Mouse (Mus musculus): ENCODE measurements around the gene Gab1.

Gab1 gene

DNA sequence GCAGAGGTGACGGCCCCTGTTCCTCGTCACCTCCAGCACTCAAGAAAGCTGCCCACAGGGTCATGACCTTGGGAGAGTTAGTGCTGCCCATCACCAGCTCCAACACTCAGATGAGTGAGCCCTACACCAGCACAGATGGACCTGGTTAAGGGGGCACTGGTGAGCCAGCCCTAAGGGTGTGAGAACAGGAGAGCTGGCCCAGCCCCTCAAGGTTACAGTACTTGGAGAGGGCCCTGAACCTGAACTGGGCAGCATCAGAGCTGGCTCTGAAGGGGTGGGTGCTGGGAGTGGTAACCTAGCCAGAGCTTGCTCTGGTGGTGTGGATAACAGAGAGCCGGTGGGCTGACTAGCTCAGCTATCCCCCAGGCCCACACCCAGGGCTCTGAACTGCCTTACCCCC is 37.8 kb downstream of the Gab1 start:
- no peak for DNase-seq

DNA sequence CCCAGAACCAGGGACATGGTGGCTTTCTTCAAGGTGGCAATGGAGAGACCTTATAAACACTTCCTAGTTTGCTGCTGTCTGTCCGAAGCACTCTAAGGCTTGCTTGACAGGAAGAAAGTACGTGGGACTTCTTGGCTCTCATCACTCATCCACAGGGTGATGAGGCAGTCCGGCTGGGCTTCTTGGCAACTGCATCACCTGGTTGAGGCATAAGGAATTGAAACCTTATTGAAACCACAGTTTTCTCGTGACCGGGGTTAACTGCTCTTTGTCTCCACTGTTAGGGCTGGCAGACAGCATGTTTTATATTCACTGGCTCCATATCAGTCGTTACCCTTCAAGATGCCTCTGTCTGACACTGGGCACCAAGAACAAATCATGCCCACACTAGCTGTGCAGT is 40.2 kb downstream of the Gab1 start:
- no peak for DNase-seq

DNA sequence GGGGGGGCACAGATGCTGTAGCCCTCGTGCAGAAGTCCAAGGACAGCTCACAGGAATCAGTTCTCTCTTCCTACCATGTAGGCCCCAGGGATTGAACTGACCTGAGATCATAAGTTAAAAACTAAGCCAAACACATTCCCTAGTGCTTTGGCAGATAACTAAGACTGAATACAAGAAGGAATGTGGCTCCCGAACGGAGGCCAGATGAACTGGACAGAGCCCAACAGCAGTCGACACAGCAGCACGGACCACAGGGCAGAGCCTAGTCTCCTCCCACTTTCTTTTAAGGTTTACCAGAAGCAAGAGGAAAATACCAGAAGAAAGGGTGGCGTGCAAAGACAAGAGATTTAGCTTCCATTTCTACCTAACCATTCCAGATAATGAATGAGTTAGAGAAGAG is 42.1 kb downstream of the Gab1 start:
- no peak for DNase-seq

DNA sequence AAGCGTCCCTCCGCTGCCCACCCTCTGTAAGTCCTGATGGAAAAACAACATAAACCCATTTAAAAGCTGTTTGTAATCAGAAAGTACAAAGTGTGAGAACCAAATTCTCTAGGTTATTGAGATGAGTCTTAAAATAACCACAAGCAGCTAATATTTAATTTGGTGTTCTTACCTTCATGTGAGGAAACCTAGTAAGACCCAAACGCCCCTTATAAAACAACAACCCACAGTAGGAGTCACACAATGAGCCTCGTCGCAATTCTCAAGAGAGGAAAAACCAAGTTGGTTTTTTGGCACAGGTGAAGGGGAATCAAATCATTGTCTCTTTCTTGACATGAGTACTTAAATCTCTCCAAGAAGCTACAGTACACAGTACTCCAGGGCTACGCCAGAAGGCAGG is 44.9 kb downstream of the Gab1 start:
- DNase-seq: no peak

DNA sequence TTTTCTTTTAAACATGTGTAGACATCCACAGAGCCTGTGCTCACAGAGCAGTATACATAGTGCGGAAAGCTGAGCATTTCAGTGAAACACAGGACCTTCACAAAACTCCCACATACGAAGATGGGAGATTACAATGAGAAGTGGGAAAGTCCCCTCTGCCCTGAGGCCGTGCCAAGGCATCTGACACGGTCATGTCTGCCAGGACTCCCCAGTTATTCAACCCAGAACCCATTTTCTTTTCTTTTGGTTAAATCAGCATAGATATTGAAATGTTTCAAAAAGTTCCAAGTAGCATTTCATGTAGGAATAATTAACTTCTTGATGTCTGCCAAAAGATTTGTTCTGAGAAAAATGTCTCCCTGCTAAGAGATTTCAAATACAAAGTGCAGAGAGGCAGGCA is 45.9 kb downstream of the Gab1 start:
- DNase-seq: no peak

DNA sequence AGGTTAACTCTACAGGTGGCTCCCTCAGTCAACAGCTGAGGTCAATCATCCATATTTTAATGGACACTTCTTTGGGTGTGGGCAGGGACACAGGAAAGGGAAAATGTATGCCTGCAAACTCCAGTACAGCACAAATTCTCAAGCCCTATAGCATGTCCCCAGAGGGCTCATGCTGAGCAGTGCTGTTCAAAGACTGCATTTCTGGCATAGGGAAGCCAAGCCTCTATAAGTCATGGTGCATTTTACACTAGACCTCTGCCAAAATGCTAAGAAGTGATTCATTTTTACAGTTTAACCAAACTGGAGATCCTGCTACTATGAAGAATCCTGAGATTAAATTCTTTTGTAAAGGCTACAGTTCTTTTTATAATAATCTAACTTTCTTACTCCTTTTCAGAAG is 47.8 kb downstream of the Gab1 start:
- DNase-seq: no peak

DNA sequence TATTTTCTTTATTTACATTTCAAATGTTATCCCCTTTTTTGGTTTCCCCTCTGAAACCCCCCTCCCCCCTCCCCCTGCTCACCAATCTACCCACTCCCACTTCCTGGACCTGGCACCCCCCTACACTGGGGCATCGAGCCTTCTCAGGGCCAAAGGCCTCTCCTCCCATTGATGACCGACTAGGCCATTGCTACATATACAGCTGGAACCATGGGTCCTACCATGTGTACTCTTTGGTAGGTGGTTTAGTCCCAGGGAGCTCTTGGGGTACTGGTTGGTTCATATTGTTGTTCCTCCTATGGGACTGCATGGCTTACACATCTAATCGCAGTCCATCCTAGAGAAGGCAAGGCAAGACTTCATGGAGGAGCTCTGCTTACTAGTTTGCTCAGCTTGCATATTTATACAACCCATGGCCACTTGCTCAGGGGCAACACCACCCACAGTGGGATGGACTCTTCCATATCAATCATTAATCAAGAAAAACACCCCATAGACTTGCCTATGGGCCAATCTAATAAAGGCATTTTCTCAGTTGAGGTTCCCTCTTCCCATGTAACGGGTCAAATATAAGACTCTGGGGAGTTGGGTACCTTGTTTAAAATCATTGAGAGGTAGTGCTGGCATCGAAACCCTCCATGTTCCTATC is 48.3 kb downstream of the Gab1 start:
- no peak for DNase-seq

DNA sequence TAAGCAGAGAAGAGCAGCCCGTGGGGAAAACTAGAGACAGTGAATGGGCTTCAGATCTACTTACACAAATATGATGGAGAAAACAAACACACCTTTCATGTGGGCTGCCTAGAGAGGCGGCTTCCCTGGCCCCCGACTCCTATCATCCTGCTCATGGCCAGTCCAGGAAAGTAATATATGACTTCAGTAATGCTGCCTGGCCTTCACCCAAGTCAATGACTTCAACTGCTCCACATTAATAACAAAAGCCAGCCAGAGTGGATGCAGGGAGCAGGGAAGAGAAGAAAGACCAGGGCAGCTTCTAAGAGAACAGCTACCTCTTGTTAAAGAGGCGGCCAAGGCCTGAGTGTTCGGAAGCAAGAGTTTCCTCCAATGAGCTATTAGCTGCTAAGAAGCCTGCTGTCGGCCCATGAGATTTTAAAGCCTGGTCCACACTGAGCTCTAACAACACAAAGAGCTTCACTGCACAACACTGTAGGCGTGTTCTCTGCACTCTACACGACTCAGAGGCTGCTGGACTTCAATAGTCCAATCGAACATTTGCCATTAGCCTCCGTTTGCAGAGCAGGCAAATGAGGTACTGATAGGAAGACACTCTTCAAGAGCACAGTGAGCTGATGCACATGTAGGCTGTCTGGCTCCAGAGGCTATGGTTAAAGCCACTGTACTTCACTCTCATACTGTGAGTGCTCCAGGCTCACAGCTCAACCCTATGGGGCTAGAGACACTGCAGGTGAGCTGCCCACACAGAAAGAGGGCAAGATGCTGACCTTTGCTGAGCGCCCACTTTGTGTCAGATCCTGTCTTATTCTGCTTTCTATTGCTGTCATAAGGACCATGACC is 49.4 kb downstream of the Gab1 start:
- DNase-seq: no peak

DNA sequence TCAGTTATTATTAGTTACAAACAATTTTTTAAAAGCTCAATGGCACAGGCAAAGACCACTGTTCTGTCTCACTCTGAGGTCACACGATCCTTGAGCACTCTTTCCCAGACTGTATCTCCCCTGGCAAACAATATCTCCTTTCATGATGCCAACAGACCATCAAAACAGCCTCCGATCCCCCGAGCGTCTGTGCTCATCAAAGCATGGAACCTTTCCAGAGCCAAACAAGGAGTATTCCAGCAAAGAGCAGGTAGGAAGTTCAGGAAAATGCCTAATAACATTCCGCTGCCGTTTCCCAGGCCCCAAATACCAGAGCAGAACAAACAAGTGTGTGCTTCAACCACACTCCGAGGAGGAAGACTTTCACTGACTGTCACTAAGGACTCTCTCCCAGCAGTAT is 50.2 kb downstream of the Gab1 start:
- no peak for DNase-seq

DNA sequence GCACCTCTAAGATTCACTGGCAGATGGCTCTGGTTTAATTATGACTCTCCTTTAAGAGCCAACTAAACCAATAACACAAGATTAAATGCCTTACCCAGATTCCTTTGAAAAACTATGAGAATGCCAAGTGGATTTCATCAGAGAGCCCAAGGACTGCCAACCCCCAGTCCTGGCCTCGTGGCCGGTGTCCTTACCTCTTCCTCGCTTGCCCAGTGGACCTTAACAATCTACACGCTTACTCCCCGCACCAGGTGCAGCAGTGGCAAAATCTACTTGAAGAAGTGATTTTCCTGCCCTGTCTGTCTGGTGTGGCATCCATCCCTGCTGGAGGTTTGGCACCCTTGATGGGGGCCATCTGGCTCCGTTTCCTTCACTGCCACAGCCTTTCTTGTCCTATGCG is 53.3 kb downstream of the Gab1 start:
- DNase-seq: no peak

DNA sequence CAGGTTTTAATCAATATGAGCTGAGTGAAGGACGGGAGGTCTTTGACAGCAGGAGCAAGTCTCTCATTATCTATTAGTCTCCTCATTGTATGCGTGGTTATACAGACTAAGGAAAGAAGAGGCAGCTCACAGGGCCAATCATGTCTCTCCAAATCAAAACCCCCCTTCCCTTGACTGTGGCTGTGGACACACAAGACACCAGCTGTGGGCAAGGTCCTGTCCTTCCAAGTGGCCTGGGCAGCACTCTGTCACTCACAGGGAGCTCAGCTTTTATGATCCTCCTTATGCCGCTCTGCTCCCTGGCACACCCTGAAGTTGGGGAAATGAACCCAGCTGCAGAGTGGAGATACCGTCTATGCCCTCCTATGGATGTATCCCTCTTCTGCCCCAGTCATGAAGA is 55.2 kb downstream of the Gab1 start:
- no peak for DNase-seq

DNA sequence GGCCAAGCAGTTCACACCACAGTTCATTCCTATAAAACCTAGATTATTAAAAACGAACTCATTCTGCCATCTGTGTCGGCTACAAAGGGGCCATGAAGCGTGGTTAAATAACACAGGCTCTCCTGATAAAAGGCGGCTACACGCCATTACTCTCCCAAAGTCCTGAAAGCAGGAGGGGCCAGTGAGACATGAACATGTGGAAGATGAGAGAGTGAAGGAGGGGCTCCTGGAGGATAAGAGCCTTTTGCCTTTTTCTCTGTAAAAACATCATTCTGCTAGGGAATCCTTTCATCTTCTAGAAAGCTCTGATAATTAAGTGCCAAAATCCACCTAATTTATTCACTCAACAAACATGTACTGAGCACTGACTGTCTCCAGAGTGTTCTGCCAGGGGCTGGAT is 55.9 kb downstream of the Gab1 start:
- no peak for DNase-seq

DNA sequence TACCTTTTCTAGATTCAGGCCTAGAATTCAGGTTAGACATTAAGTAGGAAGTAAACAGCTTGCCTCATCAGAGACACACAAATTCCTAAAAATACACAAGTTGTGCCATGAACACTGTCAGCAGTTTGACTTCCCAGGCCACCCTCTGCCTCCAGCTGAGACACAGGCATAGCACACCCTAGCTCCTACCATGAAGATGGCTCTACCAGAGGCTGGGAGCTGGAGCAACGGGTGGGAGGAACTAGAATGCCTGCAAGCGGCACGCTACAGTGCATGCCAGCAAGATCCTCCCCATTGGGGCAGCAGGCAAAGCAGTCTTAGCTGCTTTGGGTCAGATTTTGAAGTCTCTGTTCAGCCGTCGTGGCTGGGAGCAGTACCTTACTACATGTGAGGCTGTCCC is 57.1 kb downstream of the Gab1 start:
- DNase-seq: no peak

DNA sequence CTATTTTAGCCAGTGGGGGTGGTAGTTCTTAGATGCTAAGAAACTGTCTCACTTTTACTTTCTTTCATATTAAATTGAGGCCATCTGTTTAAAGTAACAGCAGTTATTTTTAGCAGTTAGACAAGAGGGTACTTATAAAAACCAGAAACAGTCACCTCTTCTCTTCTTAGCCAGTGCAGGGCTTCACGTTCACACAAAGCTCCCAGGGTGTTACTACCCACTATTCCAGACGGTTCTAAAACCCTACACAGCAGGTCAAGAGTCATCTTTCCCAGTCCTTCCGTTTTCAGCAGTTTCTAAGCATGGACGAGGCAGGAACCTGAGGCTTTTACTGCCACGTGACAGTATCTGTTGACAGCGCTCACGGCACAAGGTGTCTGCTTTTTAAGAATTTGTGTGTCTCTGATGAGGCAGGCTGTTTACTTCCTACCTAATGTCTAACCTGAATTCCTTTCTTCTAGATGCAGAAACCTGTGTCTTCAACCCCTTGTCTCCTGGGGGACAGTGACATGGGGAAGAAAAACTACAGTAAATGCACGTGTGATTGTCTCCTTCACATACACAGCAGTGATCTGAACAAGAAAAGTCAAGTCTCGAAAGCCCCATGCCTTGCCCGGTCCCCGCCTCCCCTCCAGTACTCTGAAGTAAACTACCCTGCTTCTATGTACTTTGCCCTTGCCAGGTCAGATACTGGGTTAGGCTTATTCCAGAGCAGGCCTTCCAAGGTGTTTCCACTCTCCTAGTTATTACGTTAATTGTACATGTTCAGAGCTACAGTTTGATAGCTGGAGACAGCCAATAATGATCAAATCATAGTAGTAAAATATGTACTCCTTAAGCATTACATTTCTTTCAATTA is 58.7 kb downstream of the Gab1 start:
- no peak for DNase-seq

DNA sequence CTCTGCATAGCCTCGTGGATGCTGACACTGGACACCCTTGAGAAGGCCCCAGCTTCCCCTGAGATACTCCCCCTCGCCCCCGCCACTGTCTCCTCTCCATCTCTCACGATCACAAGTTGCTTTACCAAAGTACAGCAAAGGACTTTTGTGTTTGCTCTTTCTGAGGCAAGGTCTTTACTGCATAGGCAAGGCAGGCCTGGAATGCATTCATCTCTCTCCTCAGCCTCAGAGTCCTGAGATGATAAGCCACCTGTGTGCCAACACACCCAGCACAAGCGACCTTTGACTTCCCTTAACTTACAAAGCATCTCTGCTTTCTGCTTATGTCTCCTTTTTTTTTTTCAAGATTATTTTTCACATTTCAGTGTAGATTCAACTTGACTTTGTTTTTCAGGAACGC is 61.3 kb downstream of the Gab1 start:
- no peak for DNase-seq

DNA sequence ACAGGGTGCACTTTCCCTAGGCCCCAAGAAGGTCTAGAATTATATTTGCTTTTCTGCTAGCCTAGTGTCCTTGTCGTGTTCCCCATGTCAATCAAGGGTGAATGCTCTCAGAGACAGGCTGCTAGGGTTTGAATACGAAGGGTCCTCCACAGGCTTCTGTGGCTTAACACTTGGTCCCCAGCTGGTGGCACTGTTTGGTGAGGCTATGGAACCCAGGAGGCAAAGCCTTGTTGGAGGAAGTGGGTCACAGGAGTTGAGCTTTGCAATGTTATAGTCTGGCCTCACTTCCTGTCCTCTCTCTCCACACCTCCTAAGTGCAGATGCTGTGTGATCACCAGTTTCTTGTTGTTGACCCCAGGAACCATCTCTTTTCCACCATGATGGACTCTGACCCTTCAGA is 63.3 kb downstream of the Gab1 start:
- DNase-seq: no peak

DNA sequence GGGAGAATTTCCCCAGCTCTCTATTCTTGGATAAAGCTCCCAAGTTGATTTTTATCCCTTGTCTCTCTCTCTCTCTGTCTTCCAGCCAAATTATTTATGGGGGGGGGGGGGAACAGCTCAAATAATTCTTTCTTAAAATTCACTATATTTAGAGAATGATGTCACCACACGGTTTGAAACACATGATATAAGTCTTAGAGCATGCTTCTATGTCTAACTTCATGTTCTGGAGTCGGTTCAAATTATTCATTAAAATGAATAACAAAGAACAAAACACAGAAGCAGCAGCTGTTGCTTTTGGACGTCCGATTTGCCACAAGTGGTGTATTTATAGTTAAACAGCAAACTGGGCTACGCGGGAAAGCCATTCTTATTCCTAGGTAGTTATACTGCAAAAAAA is 65.1 kb downstream of the Gab1 start:
- no peak for DNase-seq

DNA sequence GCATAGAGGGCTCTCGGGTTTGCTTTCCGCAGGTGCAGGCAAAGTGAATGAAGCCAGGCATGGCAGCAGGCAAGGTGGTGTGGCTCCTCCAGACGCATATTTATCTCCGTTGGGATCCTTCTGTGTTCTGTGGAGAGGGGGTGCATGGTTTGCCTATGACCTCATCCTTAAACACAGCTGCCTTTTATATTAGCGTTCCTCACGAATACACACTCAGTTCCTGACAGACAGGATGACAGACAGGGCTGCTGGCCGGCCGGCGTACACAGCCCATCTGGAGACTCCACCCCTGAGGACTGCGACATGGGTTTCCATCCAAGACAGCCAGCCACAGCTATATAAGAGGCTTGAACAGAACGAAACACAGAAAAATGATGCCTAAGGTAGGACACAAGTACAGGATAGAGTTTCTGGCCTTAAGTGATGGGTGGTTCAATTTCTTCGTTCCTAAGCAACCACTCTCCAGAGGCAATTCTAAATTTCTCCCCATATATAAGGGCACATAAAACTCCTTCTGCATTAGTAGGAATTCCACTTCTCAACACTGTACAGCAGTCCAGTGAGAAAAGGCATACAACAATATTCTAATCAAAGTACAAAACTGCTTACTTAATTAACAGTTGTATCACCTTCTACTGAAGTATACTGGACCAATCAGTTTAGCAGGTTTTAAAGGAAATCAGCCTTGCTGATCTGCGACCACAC is 66.1 kb downstream of the Gab1 start:
- no peak for DNase-seq

DNA sequence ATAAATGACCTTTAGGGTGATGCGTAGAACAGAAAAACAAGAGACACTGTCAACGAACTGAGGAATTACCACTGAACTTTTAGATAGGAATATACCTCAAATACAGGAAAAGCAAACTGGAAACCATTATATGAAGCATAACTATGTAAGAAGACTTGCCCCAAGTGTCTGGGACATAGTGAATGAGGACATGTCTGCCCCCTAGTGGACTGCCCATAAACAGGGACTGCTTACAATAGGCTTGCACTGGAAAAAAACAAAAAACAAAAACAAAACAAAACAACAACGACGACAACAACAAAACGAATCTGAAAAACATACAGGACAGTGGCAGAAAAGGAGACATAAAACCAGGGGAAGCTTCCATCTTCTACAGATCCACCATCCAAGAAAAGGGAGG is 66.9 kb downstream of the Gab1 start:
- DNase-seq: no peak

DNA sequence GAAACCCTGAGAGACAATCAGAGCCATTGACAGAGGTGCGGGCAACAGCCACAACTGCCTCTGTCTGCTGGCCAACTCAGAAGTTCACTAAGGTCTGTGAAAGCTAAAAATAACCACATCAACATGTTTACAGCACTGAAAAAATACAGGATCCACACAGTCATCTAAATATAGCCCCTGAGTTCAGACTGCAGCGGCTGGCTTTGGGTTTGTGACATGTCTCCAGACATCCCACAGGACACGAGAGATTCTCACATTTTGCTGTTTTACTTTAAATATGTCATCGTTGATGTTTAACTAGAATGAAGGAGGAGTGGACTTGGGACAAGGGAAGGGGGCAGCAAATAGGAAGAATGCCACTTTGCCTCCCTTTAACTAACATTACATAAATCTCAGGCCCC is 68.7 kb downstream of the Gab1 start:
- no peak for DNase-seq

DNA sequence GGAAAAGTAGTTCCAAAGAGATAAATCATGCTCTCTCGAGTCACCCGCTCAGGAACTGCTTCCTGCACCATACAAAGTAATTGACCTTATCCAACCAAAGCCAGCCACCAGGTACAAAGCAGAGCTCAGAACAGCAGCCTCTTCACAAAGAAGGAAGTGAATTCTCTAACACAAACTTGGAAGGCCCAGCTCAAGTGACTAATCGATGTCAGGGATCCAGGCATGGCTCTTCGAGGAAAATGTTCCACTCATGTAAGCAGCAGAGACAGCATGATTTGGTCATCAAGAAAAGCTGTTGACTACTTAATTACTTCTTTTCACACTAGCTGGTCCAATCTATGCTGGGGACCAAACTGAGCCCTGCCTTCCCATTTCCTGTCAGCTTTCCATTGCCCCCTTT is 69.4 kb downstream of the Gab1 start:
- DNase-seq: no peak

DNA sequence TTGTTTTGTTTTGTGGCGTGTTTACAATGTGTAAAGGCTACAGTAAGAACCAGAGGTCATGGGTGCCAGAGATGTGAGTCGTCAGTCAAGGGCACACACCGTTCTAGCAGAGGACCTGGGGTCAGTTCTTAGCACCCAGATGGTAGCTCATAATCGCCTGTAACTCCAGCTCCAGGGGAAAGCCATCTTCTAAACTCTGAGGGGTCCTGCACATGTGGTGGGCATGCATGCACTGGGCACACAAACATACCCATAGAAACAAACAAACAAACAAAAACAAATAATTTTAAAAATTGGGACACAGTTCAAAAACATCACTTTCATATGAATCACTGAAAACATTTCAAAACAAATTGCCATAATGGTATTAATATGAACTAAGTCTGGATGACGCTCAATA is 69.9 kb downstream of the Gab1 start:
- no peak for DNase-seq

DNA sequence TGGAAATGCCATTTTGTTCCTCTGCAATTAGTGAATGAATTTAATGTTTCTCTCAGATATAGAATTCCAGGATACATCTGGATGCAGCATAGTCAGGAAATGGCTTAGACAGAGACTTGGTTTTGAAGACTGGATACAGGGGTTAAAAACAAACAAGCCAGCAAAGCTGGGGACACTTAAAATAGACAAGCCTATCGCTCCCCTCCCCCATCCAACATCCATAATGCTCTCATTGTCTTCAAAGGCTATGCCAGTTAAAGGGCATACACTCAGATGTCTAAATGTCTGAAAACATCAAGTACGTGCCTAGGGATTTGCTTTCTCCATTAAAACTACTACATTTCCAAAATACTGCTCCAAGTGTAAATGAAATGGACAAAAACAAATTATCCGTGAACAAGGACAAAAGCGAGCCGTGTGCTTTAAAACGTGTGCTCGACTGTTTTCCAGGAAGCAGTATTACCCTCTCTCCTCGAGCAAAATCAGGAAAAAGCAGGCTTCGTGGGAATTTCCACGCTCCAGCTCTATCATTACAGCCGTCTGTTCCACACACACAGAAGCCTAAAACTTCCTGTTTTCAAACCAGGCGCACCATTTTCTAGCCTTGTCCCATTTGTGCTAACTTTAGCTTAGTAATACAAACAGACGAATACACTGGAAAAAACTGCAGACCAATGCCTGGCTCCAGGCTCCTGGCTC is 72.4 kb downstream of the Gab1 start:
- DNase-seq: no peak

Data from right cerebral cortex, postnatal 25 days (tissue).